Mouse (Mus musculus) lung, embryonic 14.5 days (tissue): ENCODE results near the gene Ccdc115. TPM values are rescaled to one million over a fixed set of nuclear protein-coding genes. Genes with fewer than 3 reads are reported as not detected.

Source experiments
- ATAC-seq: fragments of 200-750 bp; cut with Nextera tagmentation; 2 replicates; pipeline ENCODE4 v1.8.0; 2017; ENCODE audit warnings: mild to moderate bottlenecking, moderate TSS enrichment, moderate library complexity; ENCODE audit not compliant: insufficient read depth
- DNase-seq: peaks from one replicate; pipeline ENCODE4 v3.0.0-alpha.2; 2015
- H3K27ac ChIP-seq: fragments of 300-500 bp; sonication (generic); 2 replicates; pipeline ENCODE4 v1.5.1; 2014; ENCODE audit warnings: low read depth, mild to moderate bottlenecking, moderate library complexity
- H3K27me3 ChIP-seq: fragments of 300-500 bp; sonication (generic); 2 replicates; pipeline ENCODE4 v1.6.1; 2014; ENCODE audit warnings: low read length, control low read depth; ENCODE audit not compliant: insufficient read depth
- H3K36me3 ChIP-seq: fragments of 300-500 bp; sonication (generic); 2 replicates; pipeline ENCODE4 v1.6.1; 2014; ENCODE audit warnings: control low read depth; ENCODE audit not compliant: insufficient read depth
- H3K4me1 ChIP-seq: fragments of 300-500 bp; sonication (generic); 2 replicates; pipeline ENCODE4 v1.6.1; 2014; ENCODE audit warnings: antibody characterized with exemption, control low read depth; ENCODE audit not compliant: insufficient read depth
- H3K4me2 ChIP-seq: fragments of 300-500 bp; sonication (generic); 2 replicates; pipeline ENCODE4 v1.6.1; 2014; ENCODE audit warnings: mild to moderate bottlenecking
- H3K4me3 ChIP-seq: fragments of 300-500 bp; sonication (generic); 2 replicates; pipeline ENCODE4 v1.5.1; 2014; ENCODE audit warnings: low read depth, low read length
- H3K9ac ChIP-seq: fragments of 300-500 bp; sonication (generic); 2 replicates; pipeline ENCODE4 v1.6.1; 2014
- H3K9me3 ChIP-seq: fragments of 300-500 bp; sonication (generic); 2 replicates; pipeline ENCODE4 v1.6.1; 2016; ENCODE audit warnings: low read depth, low read length, control low read depth
- CTCF ChIP-seq: IDR thresholded peaks from 2 replicates; pipeline ENCODE4 v1.5.1; 2016; ENCODE audit warnings: antibody characterized with exemption, low read depth
- whole genome bisulfite sequencing: fragments of 180-500 bp; shearing (Covaris S2); extraction: QIAGEN DNeasy Blood & Tissue Kit; methylation state at CpG from one replicate; pipeline ENCODE4 v1.1.7; 2014; 5-methylcytosine and 5-hydroxymethylcytosine counted together
- microRNA-seq: library from miRNA; unstranded; fragments of <30 nt; microRNA quantifications from one replicate; pipeline ENCODE4, GENCODE M21; 2016; ENCODE audit warnings: borderline number of aligned reads
- polyA plus RNA-seq: library from polyadenylated mRNA; unstranded; fragments of >200 nt; fragmentation: Nextera tagmentation; extraction: Ambion mirVana; gene quantifications from 2 replicates; pipeline ENCODE4 v1.2.1, GENCODE M21; 2014

The Ccdc115 gene
- polyA plus RNA-seq, 1 experiment from 2014 or later, result 50.4 TPM

- Histone ChIP-seq H3K4me3 (no peak overlapping the region), H3K36me3 (no peaks in the 10 kb centered on the region), H3K27me3 (no peaks in the 10 kb centered on the region), H3K9ac (no peak overlapping the region), H3K9me3 (no peaks in the 10 kb centered on the region), H3K4me1 (no peaks in the 10 kb centered on the region), H3K4me2 (no peak overlapping the region), H3K27ac (no peak overlapping the region)
- peak; percentile 62 for DNase-seq
- TF ChIP-seq CTCF, result no peak
- ATAC-seq, result no peak
- 38% methylated on average over 11 of the region's 11 CpGs for WGBS
These were observed 40.1 kb downstream of the Ccdc115 start for GRCm38 (mm10) chr1:34399182-34399953.

- ATAC-seq, result no peak
- no peak overlapping the region for H3K27ac ChIP-seq
- no peak for DNase-seq
- no peak overlapping the region for H3K9ac ChIP-seq
- H3K9me3 ChIP-seq, result no peaks in the 10 kb centered on the region
- H3K4me1 ChIP-seq, result no peaks in the 10 kb centered on the region
- WGBS, result 90% methylated on average over 4 of the region's 4 CpGs
- H3K4me3 ChIP-seq, result no peak overlapping the region
- TF ChIP-seq CTCF, result no peak
- H3K36me3 ChIP-seq, result no peaks in the 10 kb centered on the region
- H3K27me3 ChIP-seq, result no peaks in the 10 kb centered on the region
- no peak overlapping the region for H3K4me2 ChIP-seq
These were observed 43.2 kb downstream of the Ccdc115 start for GRCm38 (mm10) chr1:34396321-34396720.

- Histone ChIP-seq H3K4me2 (no peak overlapping the region), H3K9ac (no peak overlapping the region), H3K36me3 (no peaks in the 10 kb centered on the region), H3K4me3 (no peak overlapping the region), H3K4me1 (0 out of 2 replicates have a peak, but pooled peaks cover 7% of the 10 kb centered on the region), H3K27me3 (no peaks in the 10 kb centered on the region), H3K9me3 (no peaks in the 10 kb centered on the region), H3K27ac (peak overlapping the region; percentile 85)
- peak; percentile 64 for DNase-seq
- 58% methylated on average over 6 of the region's 6 CpGs for WGBS
- ATAC-seq, result peak; percentile 78
- no peak for TF ChIP-seq CTCF
These were observed 50.1 kb downstream of the Ccdc115 start for GRCm38 (mm10) chr1:34389234-34389891.

- 77% methylated on average over 11 of the region's 11 CpGs for WGBS
- no peaks in the 10 kb centered on the region for H3K36me3 ChIP-seq
- no peak overlapping the region for H3K4me2 ChIP-seq
- H3K27me3 ChIP-seq, result no peaks in the 10 kb centered on the region
- no peak overlapping the region for H3K4me3 ChIP-seq
- ATAC-seq (peak; percentile 53), DNase-seq (no peak)
- peak overlapping the region; percentile 59; the same call in 1 of the 2 replicates for H3K27ac ChIP-seq
- no peak for TF ChIP-seq CTCF
- H3K4me1 ChIP-seq, result 0 out of 2 replicates have a peak, but pooled peaks cover 7% of the 10 kb centered on the region
- no peak overlapping the region for H3K9ac ChIP-seq
- H3K9me3 ChIP-seq, result no peaks in the 10 kb centered on the region
These were observed 50.6 kb downstream of the Ccdc115 start for GRCm38 (mm10) chr1:34388849-34389233.

GRCm38 (mm10) chr1:34387346-34388327 lies 51.8 kb downstream of the Ccdc115 start:
- 54% methylated on average over 12 of the region's 12 CpGs for WGBS
- ATAC-seq, result no peak

More at GRCm38 (mm10) chr1:34387346-34388327, 51.8 kb downstream of the Ccdc115 start:
- Histone ChIP-seq H3K36me3 (no peaks in the 10 kb centered on the region), H3K9me3 (no peaks in the 10 kb centered on the region), H3K27ac (no peak overlapping the region), H3K9ac (no peak overlapping the region), H3K4me3 (no peak overlapping the region), H3K4me1 (0 out of 2 replicates have a peak, but pooled peaks cover 7% of the 10 kb centered on the region), H3K4me2 (no peak overlapping the region), H3K27me3 (no peaks in the 10 kb centered on the region)
- peak; percentile 16 for DNase-seq
- no peak for TF ChIP-seq CTCF

Small RNAs within 50 kb of the gene (microRNA-seq; reads per million reads assigned to microRNA genes)
- 4.8 reads per million, percentile 17 among the genes with 10 or more reads in this experiment for gene Mir5103

Other genes with a start within 250 kb of the Ccdc115 start
- 91.1 and 91.2 TPM in 2 replicates for gene Imp4, start 179 bp upstream of the Ccdc115 start, polyA plus RNA-seq
- gene Ptpn18, start 20.1 kb upstream of the Ccdc115 start, polyA plus RNA-seq, result 43.2 and 48.1 TPM in 2 replicates
- not detected in 2 replicates for gene Prss39, start 58.7 kb upstream of the Ccdc115 start, polyA plus RNA-seq
- 0.24 TPM in 1 of 2 replicates, not detected in the other for gene Cfc1, start 96.0 kb upstream of the Ccdc115 start, polyA plus RNA-seq
- gene Prss40, start 121.3 kb upstream of the Ccdc115 start, polyA plus RNA-seq, result not detected in 2 replicates
- gene Amer3, start 140.0 kb upstream of the Ccdc115 start, polyA plus RNA-seq, result 0.11 TPM in 1 of 2 replicates, not detected in the other